Mouse (Mus musculus) bone marrow macrophage, adult 2 months (primary cell): Measurements from ENCODE around the gene Slc5a4b. TPM values are rescaled to one million over a fixed set of nuclear protein-coding genes. Genes with fewer than 3 reads are reported as not detected.

Experiments used
- H3K27ac ChIP-seq: 2 replicates; pipeline ENCODE4 v1.5.1; 2012; ENCODE audit warnings: low read depth, low read length; ENCODE audit not compliant: insufficient read depth
- H3K4me1 ChIP-seq: 2 replicates; pipeline ENCODE4 v1.6.1; 2012; ENCODE audit warnings: low read length; ENCODE audit not compliant: control insufficient read depth, insufficient read depth
- H3K4me3 ChIP-seq: 2 replicates; pipeline ENCODE4 v1.5.1; 2012; ENCODE audit warnings: mild to moderate bottlenecking, low read length, moderate library complexity; ENCODE audit not compliant: insufficient read depth
- CTCF ChIP-seq: IDR thresholded peaks from 2 replicates; pipeline ENCODE4 v1.5.1; 2012; ENCODE audit warnings: low read depth, mild to moderate bottlenecking, low read length, moderate library complexity
- POLR2A ChIP-seq: IDR thresholded peaks from 2 replicates; pipeline ENCODE4 v1.6.1; 2012; ENCODE audit warnings: mild to moderate bottlenecking, low read depth, low read length, borderline replicate concordance
- polyA plus RNA-seq: library from polyadenylated mRNA; stranded (reverse); fragments of >200 nt; gene quantifications from 2 replicates; pipeline ENCODE4 v1.2.4, GENCODE M21; 2012; ENCODE audit not compliant: missing spikeins, insufficient read depth, insufficient read length

Slc5a4b gene
- polyA plus RNA-seq, 1 experiment = not detected

- Histone ChIP-seq H3K4me3 (no peak overlapping the region), H3K4me1 (no peaks in the 10 kb centered on the region), H3K27ac (no peak overlapping the region)
- TF ChIP-seq POLR2A (no peak), CTCF (no peak)
These were observed 63.4 kb downstream of the Slc5a4b start for GRCm38 (mm10) chr10:76047182-76047869.

GRCm38 (mm10) chr10:76046754-76047153 lies 64.0 kb downstream of the Slc5a4b start:
- TF ChIP-seq POLR2A = no peak
- TF ChIP-seq CTCF = no peak

GRCm38 (mm10) chr10:76045343-76045742 lies 65.4 kb downstream of the Slc5a4b start:
- H3K27ac ChIP-seq = no peak overlapping the region

More at GRCm38 (mm10) chr10:76046754-76047153, 64.0 kb downstream of the Slc5a4b start:
- no peak overlapping the region for H3K4me3 ChIP-seq
- no peaks in the 10 kb centered on the region for H3K4me1 ChIP-seq
- no peak overlapping the region for H3K27ac ChIP-seq

GRCm38 (mm10) chr10:76036962-76037361 lies 73.8 kb downstream of the Slc5a4b start:
- Histone ChIP-seq H3K4me1 (peaks cover 8% of the 10 kb centered on the region), H3K27ac (no peak overlapping the region), H3K4me3 (no peak overlapping the region)
- TF ChIP-seq CTCF (no peak), POLR2A (no peak)

More at GRCm38 (mm10) chr10:76045343-76045742, 65.4 kb downstream of the Slc5a4b start:
- no peaks in the 10 kb centered on the region for H3K4me1 ChIP-seq
- TF ChIP-seq POLR2A (no peak), CTCF (no peak)
- H3K4me3 ChIP-seq = no peak overlapping the region

- Histone ChIP-seq H3K27ac (no peak overlapping the region), H3K4me3 (no peak overlapping the region), H3K4me1 (peaks cover 11% of the 10 kb centered on the region)
- no peak for TF ChIP-seq POLR2A
- TF ChIP-seq CTCF = no peak
These were observed 75.5 kb downstream of the Slc5a4b start for GRCm38 (mm10) chr10:76035277-76035676.

GRCm38 (mm10) chr10:76034001-76034600 lies 76.7 kb downstream of the Slc5a4b start:
- H3K27ac ChIP-seq = no peak overlapping the region

GRCm38 (mm10) chr10:76033119-76033455 lies 77.7 kb downstream of the Slc5a4b start:
- Histone ChIP-seq H3K4me1 (peaks cover 11% of the 10 kb centered on the region), H3K27ac (no peak overlapping the region), H3K4me3 (peak overlapping the region; percentile 95)
- no peak for TF ChIP-seq POLR2A
- no peak for TF ChIP-seq CTCF

More at GRCm38 (mm10) chr10:76034001-76034600, 76.7 kb downstream of the Slc5a4b start:
- no peak for TF ChIP-seq POLR2A
- no peak for TF ChIP-seq CTCF
- H3K4me3 ChIP-seq = no peak overlapping the region
- peaks cover 11% of the 10 kb centered on the region for H3K4me1 ChIP-seq

GRCm38 (mm10) chr10:76032402-76033118 lies 78.2 kb downstream of the Slc5a4b start, which contains the start of gene Zfp280b:
Gene Zfp280b (plus strand): TSS chr10:76032650.
- TF ChIP-seq POLR2A (no peak), CTCF (peak; percentile 12; the same call in 1 of the 2 replicates)
- peaks cover 13% of the 10 kb centered on the region for H3K4me1 ChIP-seq
- H3K27ac ChIP-seq = 0 out of 2 replicates have a peak within 1 kb of the TSS, but pooled peaks have one; percentile 11
- H3K4me3 ChIP-seq = peak within 1 kb of the TSS; percentile 95

- peak overlapping the region; percentile 95 for H3K4me3 ChIP-seq
- TF ChIP-seq POLR2A (0 out of 2 replicates have a peak, but pooled peaks have one; percentile 14), CTCF (no peak)
- peaks cover 13% of the 10 kb centered on the region for H3K4me1 ChIP-seq
- H3K27ac ChIP-seq = no peak overlapping the region
These were observed 79.0 kb downstream of the Slc5a4b start for GRCm38 (mm10) chr10:76031511-76032401.
